Mouse (Mus musculus) CH12.LX (cell line): ENCODE measurements around the gene Rundc3a. TPM values are rescaled to one million over a fixed set of nuclear protein-coding genes. Genes with fewer than 3 reads are reported as not detected.

Experiments
- DNase-seq: peaks from one replicate; pipeline ENCODE4 v3.0.0-alpha.2; 2013; ENCODE audit errors: extremely low read depth
- H3K27ac ChIP-seq: 2 replicates; pipeline ENCODE4 v1.5.1; 2012; ENCODE audit warnings: low read depth, mild to moderate bottlenecking, control low read depth, moderate library complexity; ENCODE audit not compliant: insufficient read depth
- H3K27me3 ChIP-seq: replicated peaks from 2 replicates; pipeline ENCODE3; 2012; ENCODE audit warnings: inconsistent platforms
- H3K36me3 ChIP-seq, 2 experiments: replicated peaks in 1 of 2; 2 replicates each; pipeline versions ENCODE3 to v1.6.1; 2012; ENCODE audit warnings: inconsistent platforms in 1 of 2, low read length in 1 of 2, mild to moderate bottlenecking in 1 of 2, mixed read lengths in 1 of 2, moderate library complexity in 1 of 2; ENCODE audit not compliant: control insufficient read depth in 1 of 2, insufficient read depth in 1 of 2
- H3K4me1 ChIP-seq, 2 experiments: 2 replicates each; pipeline ENCODE4 v1.6.1; 2012; ENCODE audit warnings: inconsistent platforms in 1 of 2, moderate library complexity in 1 of 2; ENCODE audit not compliant: insufficient read depth in 2 of 2, control insufficient read depth in 1 of 2
- H3K4me2 ChIP-seq: 2 replicates; pipeline ENCODE4 v1.6.1; 2012; ENCODE audit warnings: low read depth, mild to moderate bottlenecking, control low read depth; ENCODE audit not compliant: poor library complexity, insufficient read depth, severe bottlenecking
- H3K4me3 ChIP-seq, 3 experiments: fragments of 150-350 bp in 1 of 3; sonication (generic) in 1 of 3; replicated peaks in 1 of 3; 2 replicates each; pipeline versions ENCODE3 to v1.5.1; 2011 to 2012; ENCODE audit warnings: low read depth in 2 of 3, low read length in 2 of 3, mild to moderate bottlenecking in 2 of 3, moderate library complexity in 2 of 3, control low read depth in 1 of 3, improper control_type of control experiment in 1 of 3, inconsistent platforms in 1 of 3, mixed read lengths in 1 of 3; ENCODE audit not compliant: poor library complexity in 1 of 3
- H3K79me2 ChIP-seq: replicated peaks from 2 replicates; pipeline ENCODE4 v1.6.1; 2012; ENCODE audit warnings: mild to moderate bottlenecking, moderate library complexity; ENCODE audit not compliant: control insufficient read depth, poor library complexity, insufficient read depth, severe bottlenecking; ENCODE audit errors: extremely low read depth
- H3K9ac ChIP-seq: 2 replicates; pipeline ENCODE4 v1.6.1; 2012; ENCODE audit warnings: low read depth, mild to moderate bottlenecking, control low read depth, moderate library complexity; ENCODE audit not compliant: insufficient read depth
- H3K9me3 ChIP-seq: replicated peaks from 2 replicates; pipeline ENCODE3; 2012; ENCODE audit warnings: low read length, inconsistent platforms, mixed read lengths
- BHLHE40 ChIP-seq: IDR thresholded peaks from 2 replicates; pipeline ENCODE4 v1.6.1; 2011; ENCODE audit warnings: mild to moderate bottlenecking, low read depth, low read length, improper control_type of control experiment
- CHD1 ChIP-seq: IDR thresholded peaks from 2 replicates; pipeline ENCODE4 v1.6.1; 2012; ENCODE audit warnings: low read depth, low read length, improper control_type of control experiment, inconsistent platforms
- CHD2 ChIP-seq: IDR thresholded peaks from 2 replicates; pipeline ENCODE4 v1.6.1; 2011; ENCODE audit warnings: low read length, improper control_type of control experiment
- CTCF ChIP-seq, 2 experiments: IDR thresholded peaks in 1 of 2; conservative IDR thresholded peaks in 1 of 2; 2 replicates each; pipeline ENCODE4 v1.5.1; 2011 to 2012; ENCODE audit warnings: low read depth in 2 of 2, low read length in 2 of 2, improper control_type of control experiment in 1 of 2, inconsistent platforms in 1 of 2, mild to moderate bottlenecking in 1 of 2, moderate library complexity in 1 of 2
- E2F4 ChIP-seq: IDR thresholded peaks from 2 replicates; pipeline ENCODE4 v1.6.1; 2011; ENCODE audit warnings: low read depth, low read length, improper control_type of control experiment; ENCODE audit not compliant: insufficient replicate concordance
- ELF1 ChIP-seq: IDR thresholded peaks from 2 replicates; pipeline ENCODE4 v1.6.1; 2014; ENCODE audit warnings: low read depth, mild to moderate bottlenecking, inconsistent platforms, low read length, improper control_type of control experiment
- EP300 ChIP-seq: IDR thresholded peaks from 2 replicates; pipeline ENCODE4 v1.6.1; 2011; ENCODE audit warnings: low read length, improper control_type of control experiment
- HCFC1 ChIP-seq: IDR thresholded peaks from 2 replicates; pipeline ENCODE4 v1.6.1; 2012; ENCODE audit warnings: low read depth, mild to moderate bottlenecking, inconsistent platforms, low read length, improper control_type of control experiment
- JUN ChIP-seq: IDR thresholded peaks from 2 replicates; pipeline ENCODE4 v1.6.1; 2011; ENCODE audit warnings: low read depth, mild to moderate bottlenecking, low read length, improper control_type of control experiment, moderate library complexity; ENCODE audit not compliant: insufficient read depth
- JUND ChIP-seq: conservative IDR thresholded peaks from 2 replicates; pipeline ENCODE4 v1.6.1; 2011; ENCODE audit warnings: low read depth, low read length, improper control_type of control experiment
- KAT2A ChIP-seq: IDR thresholded peaks from 2 replicates; pipeline ENCODE4 v1.6.1; 2012; ENCODE audit warnings: low read length, improper control_type of control experiment, inconsistent platforms; ENCODE audit not compliant: insufficient replicate concordance
- MAFK ChIP-seq: IDR thresholded peaks from 2 replicates; pipeline ENCODE4 v1.6.1; 2011; ENCODE audit warnings: low read length, improper control_type of control experiment; ENCODE audit not compliant: insufficient replicate concordance
- MAX ChIP-seq: IDR thresholded peaks from 2 replicates; pipeline ENCODE4 v1.6.1; 2011; ENCODE audit warnings: low read length, improper control_type of control experiment
- MEF2A ChIP-seq: IDR thresholded peaks from 2 replicates; pipeline ENCODE4 v1.6.1; 2014; ENCODE audit warnings: low read depth, mild to moderate bottlenecking, inconsistent platforms, low read length, improper control_type of control experiment, borderline replicate concordance
- MXI1 ChIP-seq: IDR thresholded peaks from 2 replicates; pipeline ENCODE4 v1.6.1; 2011; ENCODE audit warnings: mild to moderate bottlenecking, low read depth, low read length, improper control_type of control experiment
- NELFE ChIP-seq: IDR thresholded peaks from 2 replicates; pipeline ENCODE4 v1.6.1; 2011; ENCODE audit warnings: low read depth, low read length, improper control_type of control experiment
- NRF1 ChIP-seq: IDR thresholded peaks from 2 replicates; pipeline ENCODE4 v1.6.1; 2014; ENCODE audit warnings: low read depth, mild to moderate bottlenecking, inconsistent platforms, low read length, improper control_type of control experiment, moderate library complexity
- PAX5 ChIP-seq: IDR thresholded peaks from 2 replicates; pipeline ENCODE4 v1.6.1; 2012; ENCODE audit warnings: low read length, inconsistent platforms, mixed read lengths
- POLR2A ChIP-seq: IDR thresholded peaks from 2 replicates; pipeline ENCODE4 v1.6.1; 2011; ENCODE audit warnings: low read depth, mild to moderate bottlenecking, improper control_type of control experiment, low read length
- POLR2AphosphoS2 ChIP-seq: IDR thresholded peaks from 2 replicates; pipeline ENCODE4 v1.6.1; 2011; ENCODE audit warnings: low read depth, low read length, improper control_type of control experiment
- SIN3A ChIP-seq: IDR thresholded peaks from 2 replicates; pipeline ENCODE4 v1.6.1; 2012; ENCODE audit warnings: low read length, improper control_type of control experiment, inconsistent platforms
- SMC3 ChIP-seq: IDR thresholded peaks from 2 replicates; pipeline ENCODE4 v1.6.1; 2011; ENCODE audit warnings: low read depth, low read length, improper control_type of control experiment
- TBP ChIP-seq: conservative IDR thresholded peaks from 2 replicates; pipeline ENCODE4 v1.6.1; 2011; ENCODE audit warnings: low read depth, low read length, improper control_type of control experiment
- TCF12 ChIP-seq: IDR thresholded peaks from 2 replicates; pipeline ENCODE4 v1.6.1; 2014; ENCODE audit warnings: low read depth, mild to moderate bottlenecking, inconsistent platforms, low read length, improper control_type of control experiment
- USF1 ChIP-seq: IDR thresholded peaks from 2 replicates; pipeline ENCODE4 v1.6.1; 2014; ENCODE audit warnings: low read depth, mild to moderate bottlenecking, inconsistent platforms, low read length, improper control_type of control experiment
- ZC3H11A ChIP-seq: IDR thresholded peaks from 2 replicates; pipeline ENCODE4 v1.6.1; 2012; ENCODE audit warnings: low read depth, mild to moderate bottlenecking, inconsistent platforms, low read length, improper control_type of control experiment
- ZKSCAN1 ChIP-seq: IDR thresholded peaks from 2 replicates; pipeline ENCODE4 v1.6.1; 2012; ENCODE audit warnings: low read depth, inconsistent platforms, low read length, improper control_type of control experiment, borderline replicate concordance
- ZMIZ1 ChIP-seq: IDR thresholded peaks from 2 replicates; pipeline ENCODE4 v1.6.1; 2012; ENCODE audit warnings: low read depth, mild to moderate bottlenecking, inconsistent platforms, low read length, improper control_type of control experiment
- ZNF384 ChIP-seq: IDR thresholded peaks from 2 replicates; pipeline ENCODE4 v1.6.1; 2012; ENCODE audit warnings: low read depth, low read length, improper control_type of control experiment, inconsistent platforms
- dilution Hi-C: fragments of 300-500 bp; cut with MboI; formaldehyde crosslinking; loops from 2 replicates; pipeline ENCODE4 v1.14.3; 2020; ENCODE audit warnings: low sequenced_read_pairs; ENCODE audit not compliant: extremely low pct_unique_long_range_greater_than_20kb, extremely low pct_ligation_motif_present
- in situ Hi-C: fragments of 300-500 bp; cut with MboI; formaldehyde crosslinking; loops from 3 replicates; pipeline ENCODE4 v1.14.3; 2019; ENCODE audit warnings: low sequenced_read_pairs, low pct_ligation_motif_present, low pct_unique_long_range_greater_than_20kb, mixed read lengths
- polyA plus RNA-seq: library from polyadenylated mRNA; unstranded; fragments of >175 nt; gene quantifications from 2 replicates; pipeline ENCODE4 v1.2.1, GENCODE M21; 2012; ENCODE audit warnings: low read depth; ENCODE audit not compliant: insufficient read length
- total RNA-seq, 2 experiments: library from RNA; depleted of rRNA; stranded (reverse); fragments of 300-350 nt in 1 of 2; fragments of >200 nt in 1 of 2; gene quantifications; 2 replicates each; pipeline ENCODE4 v1.2.3; 2012 to 2014

Gene Rundc3a
- total and polyA plus RNA-seq, 3 experiments: 1.4 to 16.3 (median 3.3) TPM

DNA sequence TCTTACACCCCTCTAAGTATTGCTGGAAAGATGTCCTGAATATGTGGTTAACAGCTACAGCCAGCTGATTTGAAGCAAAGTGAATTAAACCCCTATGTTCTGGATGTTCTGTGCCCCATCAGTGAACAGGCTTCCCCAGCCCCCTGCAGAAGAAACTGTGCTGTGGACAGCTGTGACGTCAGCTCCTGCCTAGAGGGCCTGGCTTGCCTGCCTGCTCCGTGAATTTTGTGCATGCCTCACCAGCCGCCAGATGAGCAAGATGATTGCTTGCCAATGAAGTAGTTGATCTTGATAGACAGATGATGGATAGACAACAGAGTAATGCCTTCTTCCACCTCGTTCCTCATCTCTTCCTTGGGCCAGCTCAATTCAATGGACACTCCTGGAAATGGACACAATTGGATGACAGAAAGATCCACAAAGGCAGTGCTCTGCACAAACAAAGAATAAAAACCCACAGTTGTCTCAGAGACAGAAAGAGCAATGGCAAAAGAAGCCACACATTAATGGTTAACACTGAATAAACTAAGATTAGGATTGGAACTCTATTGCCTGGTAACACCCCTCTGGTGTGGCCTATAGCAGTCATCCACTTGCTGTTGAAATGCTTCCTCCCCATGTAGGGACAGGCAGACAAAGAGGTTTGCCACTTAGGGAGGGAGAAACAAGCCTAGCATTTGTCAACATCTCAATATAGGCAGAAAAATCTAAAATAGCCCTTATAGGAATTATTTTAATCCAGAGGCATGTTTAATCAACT lies 11.7 kb upstream of the Rundc3a start:
- dilution Hi-C loops: no loop called here
- Histone ChIP-seq H3K4me1 (peaks cover 30 to 47% of the 10 kb centered on the region in 2 experiments), H3K4me3 (no peak overlapping the region)
- no peak for TF ChIP-seq JUN
- TF ChIP-seq MAX: no peak
- TF ChIP-seq EP300: no peak
- TF ChIP-seq MEF2A: no peak
- no peak for TF ChIP-seq SMC3
- no peak for TF ChIP-seq NELFE
- no peak for TF ChIP-seq ZNF384
- TF ChIP-seq ZC3H11A: no peak
- TF ChIP-seq PAX5: no peak
- TF ChIP-seq MXI1: no peak
- no peak for TF ChIP-seq KAT2A
- TF ChIP-seq, all 38 proteins: peak for 0
- no peak overlapping the region for H3K4me2 ChIP-seq
- peaks cover 21% of the 10 kb centered on the region for H3K9me3 ChIP-seq
- no peak overlapping the region for H3K27ac ChIP-seq
- in situ Hi-C loops: no loop called here
- H3K79me2 ChIP-seq: no peaks in the 10 kb centered on the region
- H3K36me3 ChIP-seq: no peaks in the 10 kb centered on the region
- DNase-seq: no peak
- H3K9ac ChIP-seq: no peak overlapping the region
- H3K27me3 ChIP-seq: peaks cover 23% of the 10 kb centered on the region

DNA sequence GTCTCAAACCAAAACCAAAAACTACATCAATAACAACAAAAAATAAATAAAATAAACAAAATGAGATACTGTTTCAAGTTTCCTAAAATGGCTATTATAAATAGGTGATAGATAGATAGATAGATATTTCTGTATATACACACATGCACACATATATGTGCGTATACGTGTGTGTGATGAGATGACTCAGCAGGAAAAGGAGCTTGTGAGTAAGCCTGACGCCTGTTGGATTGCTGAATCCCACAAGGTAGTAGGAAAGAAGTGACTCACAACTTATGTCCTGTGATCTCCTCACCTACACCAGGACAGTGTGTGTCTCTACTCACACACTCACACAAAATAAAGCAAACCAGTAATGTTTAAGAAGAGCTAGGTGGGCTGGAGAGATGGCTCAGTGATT lies 10.4 kb upstream of the Rundc3a start:
- dilution Hi-C loops: no loop called here
- H3K27ac ChIP-seq: no peak overlapping the region
- H3K4me1 ChIP-seq: peaks cover 31 to 47% of the 10 kb centered on the region in 2 experiments

More for the DNA sequence above, 10.4 kb upstream of the Rundc3a start:
- no peaks in the 10 kb centered on the region for H3K36me3 ChIP-seq
- no peak overlapping the region for H3K4me2 ChIP-seq
- TF ChIP-seq TBP: no peak
- TF ChIP-seq ZKSCAN1: no peak
- TF ChIP-seq ZNF384: no peak
- no peak for TF ChIP-seq JUND
- no peak for TF ChIP-seq HCFC1
- no peak for TF ChIP-seq POLR2A
- no peak for TF ChIP-seq MEF2A
- TF ChIP-seq CHD1: 0 out of 2 replicates have a peak, but pooled peaks have one; percentile 35
- no peak for TF ChIP-seq USF1
- TF ChIP-seq ZMIZ1: no peak
- no peak for TF ChIP-seq ELF1
- TF ChIP-seq E2F4: no peak
- TF ChIP-seq POLR2AphosphoS2: no peak
- TF ChIP-seq MAFK: peak; percentile 66; the same call in 1 of the 2 replicates
- no peak; the same call in 1 of the 2 replicates for TF ChIP-seq MAX
- no peak for TF ChIP-seq MXI1
- TF ChIP-seq BHLHE40: no peak
- TF ChIP-seq TCF12: no peak
- TF ChIP-seq CTCF (conservative IDR thresholded peaks at IDR 0.05 in 1 of 2, IDR thresholded peaks at IDR 0.05 in 1 of 2; ENCODE audit: low read depth in 2 of 2, low read length in 2 of 2): no peak
- 0 out of 2 replicates have a peak, but pooled peaks have one; percentile 13 for TF ChIP-seq SIN3A
- TF ChIP-seq SMC3: no peak
- no peak for TF ChIP-seq PAX5
- no peak for TF ChIP-seq NRF1
- no peak for TF ChIP-seq KAT2A
- TF ChIP-seq CHD2: no peak
- no peak for DNase-seq
- peaks cover 18% of the 10 kb centered on the region for H3K27me3 ChIP-seq
- no peak overlapping the region for H3K9ac ChIP-seq
- peaks cover 14% of the 10 kb centered on the region for H3K9me3 ChIP-seq
- H3K4me3 ChIP-seq: no peak overlapping the region
- in situ Hi-C loops: no loop called here
- H3K79me2 ChIP-seq: no peaks in the 10 kb centered on the region
